Mouse (Mus musculus): Measurements from ENCODE around the gene Tiprl. TPM values are rescaled to one million over a fixed set of nuclear protein-coding genes. Genes with fewer than 3 reads are reported as not detected.

Tiprl gene
- 93.2 and 95.3 TPM in 2 replicates for polyA plus RNA-seq (2015; fragmentation: Nextera tagmentation; extraction: Ambion mirVana)

GRCm38 (mm10) chr1:165236321-165237298 lies at the start of gene Tiprl:
Tiprl (minus strand) TSS chr1:165236996.
- H3K4me1 ChIP-seq: peaks cover 14% of the 10 kb centered on the region
- peak; percentile 99 for ATAC-seq (ENCODE audit: insufficient number of reproducible peaks, low FRiP score, low TSS enrichment, low read depth)

DNA sequence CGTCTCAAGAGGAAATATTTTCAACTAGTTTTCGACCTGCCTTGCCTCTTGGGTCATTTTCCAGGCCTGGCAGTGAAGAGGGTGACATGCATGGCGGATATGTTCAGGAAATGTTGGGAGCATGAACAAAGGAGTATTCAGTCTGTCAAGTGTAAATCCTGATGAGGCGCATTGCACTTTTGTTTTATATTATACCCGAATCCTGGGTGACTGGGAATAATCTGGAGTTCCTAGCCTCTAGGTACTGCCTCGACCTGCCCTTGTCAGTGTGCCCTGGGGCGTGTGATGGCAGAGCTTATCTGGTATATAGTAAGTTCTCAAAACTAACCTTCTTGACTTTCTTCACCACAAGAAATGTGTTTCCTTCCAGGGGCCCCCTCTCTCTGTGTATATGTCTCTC lies 47.3 kb upstream of the Tiprl start:
- no peaks in the 10 kb centered on the region for H3K9me3 ChIP-seq

More at GRCm38 (mm10) chr1:165236321-165237298, at the start of gene Tiprl:
- peak within 1 kb of the TSS; percentile 95 for H3K27ac ChIP-seq
- peak within 1 kb of the TSS; percentile 77 for H3K4me3 ChIP-seq
- peak within 1 kb of the TSS; percentile 77 for H3K4me2 ChIP-seq
- under 1% methylated on average over 74 of the region's 76 CpGs for WGBS
- H3K36me3 ChIP-seq: no peaks in the 10 kb centered on the region
- H3K9me3 ChIP-seq: no peaks in the 10 kb centered on the region
- no peaks in the 10 kb centered on the region for H3K27me3 ChIP-seq
- H3K9ac ChIP-seq: peak within 1 kb of the TSS; percentile 54

GRCm38 (mm10) chr1:165282967-165283345 lies 46.2 kb upstream of the Tiprl start:
- H3K4me1 ChIP-seq: peaks cover 23% of the 10 kb centered on the region; the same call in 1 of the 2 replicates
- no peak for ATAC-seq (ENCODE audit: insufficient number of reproducible peaks, low FRiP score, low TSS enrichment, low read depth)
- no peaks in the 10 kb centered on the region for H3K36me3 ChIP-seq
- no peaks in the 10 kb centered on the region for H3K9me3 ChIP-seq
- H3K27me3 ChIP-seq: no peaks in the 10 kb centered on the region
- H3K27ac ChIP-seq: no peak overlapping the region
- peak overlapping the region; percentile 91 for H3K4me2 ChIP-seq
- 13% methylated on average over 7 of the region's 7 CpGs for WGBS
- H3K4me3 ChIP-seq: peak overlapping the region; percentile 73
- H3K9ac ChIP-seq: no peak overlapping the region

More for the DNA sequence above, 47.3 kb upstream of the Tiprl start:
- H3K4me2 ChIP-seq: no peak overlapping the region
- H3K27ac ChIP-seq: no peak overlapping the region
- no peaks in the 10 kb centered on the region for H3K27me3 ChIP-seq
- no peak overlapping the region for H3K4me3 ChIP-seq
- H3K4me1 ChIP-seq: peaks cover 23% of the 10 kb centered on the region; the same call in 1 of the 2 replicates
- no peak overlapping the region for H3K9ac ChIP-seq
- 66% methylated on average over 7 of the region's 7 CpGs for WGBS
- H3K36me3 ChIP-seq: no peaks in the 10 kb centered on the region
- no peak for ATAC-seq (ENCODE audit: insufficient number of reproducible peaks, low FRiP score, low TSS enrichment, low read depth)

- 2% methylated on average over 34 of the region's 35 CpGs for WGBS
- peaks cover 23% of the 10 kb centered on the region; the same call in 1 of the 2 replicates for H3K4me1 ChIP-seq
- H3K36me3 ChIP-seq: no peaks in the 10 kb centered on the region
- H3K9me3 ChIP-seq: no peaks in the 10 kb centered on the region
- peak overlapping the region; percentile 91 for H3K4me2 ChIP-seq
- H3K27ac ChIP-seq: peak overlapping the region; percentile 90
- peak overlapping the region; percentile 76 for H3K9ac ChIP-seq
- no peaks in the 10 kb centered on the region for H3K27me3 ChIP-seq
- peak overlapping the region; percentile 73 for H3K4me3 ChIP-seq
- peak; percentile 31 for ATAC-seq (ENCODE audit: insufficient number of reproducible peaks, low FRiP score, low TSS enrichment, low read depth)
Observed at GRCm38 (mm10) chr1:165282222-165282966, 45.6 kb upstream of the Tiprl start.

GRCm38 (mm10) chr1:165281351-165282221 lies 44.8 kb upstream of the Tiprl start:
- H3K4me1 ChIP-seq: peaks cover 23% of the 10 kb centered on the region; the same call in 1 of the 2 replicates
- peak overlapping the region; percentile 90 for H3K27ac ChIP-seq
- H3K4me2 ChIP-seq: peak overlapping the region; percentile 91
- no peaks in the 10 kb centered on the region for H3K27me3 ChIP-seq
- H3K4me3 ChIP-seq: peak overlapping the region; percentile 73
- peak overlapping the region; percentile 76 for H3K9ac ChIP-seq
- H3K36me3 ChIP-seq: no peaks in the 10 kb centered on the region
- under 1% methylated on average over 61 of the region's 71 CpGs for WGBS
- ATAC-seq (ENCODE audit: insufficient number of reproducible peaks, low FRiP score, low TSS enrichment, low read depth): peak; percentile 87
- no peaks in the 10 kb centered on the region for H3K9me3 ChIP-seq

GRCm38 (mm10) chr1:165280741-165281140 lies 43.9 kb upstream of the Tiprl start:
- H3K4me2 ChIP-seq: peak overlapping the region; percentile 91
- WGBS: 28% methylated on average over 10 of the region's 10 CpGs
- H3K27me3 ChIP-seq: no peaks in the 10 kb centered on the region
- H3K4me1 ChIP-seq: peaks cover 23% of the 10 kb centered on the region; the same call in 1 of the 2 replicates
- H3K9ac ChIP-seq: no peak overlapping the region
- peak overlapping the region; percentile 73 for H3K4me3 ChIP-seq
- H3K9me3 ChIP-seq: no peaks in the 10 kb centered on the region
- no peaks in the 10 kb centered on the region for H3K36me3 ChIP-seq
- H3K27ac ChIP-seq: no peak overlapping the region
- ATAC-seq (ENCODE audit: insufficient number of reproducible peaks, low FRiP score, low TSS enrichment, low read depth): no peak

DNA sequence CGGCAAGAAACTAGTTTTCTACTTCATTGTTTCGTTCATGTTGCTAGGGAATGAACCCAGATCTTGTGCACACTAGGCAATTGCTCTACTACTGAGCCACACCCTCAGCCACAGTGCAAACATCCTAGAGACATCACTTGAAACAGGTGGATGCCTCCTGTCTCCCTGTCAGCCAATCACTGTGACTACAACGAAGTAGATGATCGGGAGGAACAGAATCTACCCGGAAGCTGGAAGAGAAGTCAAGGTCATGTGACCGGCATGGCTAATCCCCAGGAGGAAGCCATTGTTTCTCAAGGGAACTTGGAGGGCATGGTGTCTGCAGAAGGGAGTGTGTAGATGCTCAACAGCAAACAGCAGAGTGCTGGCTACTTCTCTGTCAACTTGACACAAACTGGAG lies 38.1 kb upstream of the Tiprl start:
- Histone ChIP-seq H3K4me2 (no peak overlapping the region), H3K9me3 (no peaks in the 10 kb centered on the region), H3K4me1 (no peaks in the 10 kb centered on the region), H3K9ac (no peak overlapping the region), H3K4me3 (no peak overlapping the region), H3K36me3 (no peaks in the 10 kb centered on the region), H3K27me3 (no peaks in the 10 kb centered on the region), H3K27ac (no peak overlapping the region)
- ATAC-seq (ENCODE audit: insufficient number of reproducible peaks, low FRiP score, low TSS enrichment, low read depth): no peak
- 90% methylated on average over 6 of the region's 6 CpGs for WGBS

DNA sequence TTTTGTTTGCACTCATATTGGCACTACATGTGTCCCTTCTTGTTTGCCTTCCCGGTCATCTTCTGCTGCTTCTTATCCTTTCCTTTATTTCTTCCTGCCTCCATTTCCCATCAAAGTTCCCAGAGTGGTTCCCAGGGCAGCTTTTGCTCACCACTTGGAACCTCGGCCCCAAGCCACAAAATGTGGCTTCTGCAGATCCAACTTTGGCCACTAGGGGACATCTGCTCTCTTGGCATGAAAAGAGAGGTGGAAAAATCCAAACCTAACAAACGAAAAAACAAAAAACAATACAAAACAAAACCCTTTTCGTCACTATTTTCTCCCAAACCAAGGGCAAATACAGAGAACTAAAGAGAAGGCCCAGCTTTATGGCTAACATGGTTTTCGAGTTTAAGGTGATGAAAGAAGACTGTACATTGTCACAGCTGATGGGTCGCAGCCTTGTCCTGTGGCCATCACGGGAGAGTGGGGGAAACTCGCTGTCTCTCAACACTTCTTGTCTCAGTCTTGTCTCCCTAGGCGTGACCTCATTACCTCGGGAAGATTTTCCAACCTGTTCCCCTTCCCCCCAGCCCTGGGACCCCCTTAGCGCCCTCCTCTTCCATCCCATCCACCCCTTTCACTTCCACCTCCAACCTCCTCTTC lies 15.4 kb upstream of the Tiprl start:
- Histone ChIP-seq H3K36me3 (no peaks in the 10 kb centered on the region), H3K27me3 (no peaks in the 10 kb centered on the region), H3K27ac (no peak overlapping the region), H3K9ac (no peak overlapping the region), H3K4me3 (no peak overlapping the region), H3K4me1 (no peaks in the 10 kb centered on the region), H3K9me3 (no peaks in the 10 kb centered on the region), H3K4me2 (no peak overlapping the region)
- ATAC-seq (ENCODE audit: insufficient number of reproducible peaks, low FRiP score, low TSS enrichment, low read depth): no peak
- 44% methylated on average over 11 of the region's 11 CpGs for WGBS

GRCm38 (mm10) chr1:165250546-165250945 lies 13.8 kb upstream of the Tiprl start:
- 74% methylated on average over 2 of the region's 2 CpGs for WGBS
- H3K9me3 ChIP-seq: no peaks in the 10 kb centered on the region
- no peaks in the 10 kb centered on the region for H3K4me1 ChIP-seq
- no peak overlapping the region for H3K27ac ChIP-seq
- no peak overlapping the region for H3K4me2 ChIP-seq
- ATAC-seq (ENCODE audit: insufficient number of reproducible peaks, low FRiP score, low TSS enrichment, low read depth): no peak
- H3K36me3 ChIP-seq: no peaks in the 10 kb centered on the region
- H3K27me3 ChIP-seq: no peaks in the 10 kb centered on the region
- no peak overlapping the region for H3K4me3 ChIP-seq
- H3K9ac ChIP-seq: no peak overlapping the region

DNA sequence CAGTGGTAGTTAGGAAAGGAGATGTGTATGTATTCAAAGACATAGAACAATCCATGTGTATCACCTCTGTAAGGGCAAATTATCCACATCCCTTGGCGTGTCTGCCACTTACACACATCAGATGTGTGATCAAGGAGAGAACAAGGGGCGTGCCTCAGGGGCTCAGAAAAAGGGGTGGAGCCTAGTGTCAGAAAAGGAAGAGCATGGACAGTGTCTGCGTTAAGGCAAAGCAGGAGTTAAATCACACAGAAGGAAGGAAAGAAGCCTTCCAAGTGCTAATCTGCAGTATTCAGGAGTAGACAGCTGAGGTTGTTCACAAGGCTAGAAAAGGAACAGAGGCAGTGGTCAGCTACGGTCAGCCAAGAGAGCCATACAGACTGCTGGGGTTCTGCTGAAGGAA lies 12.0 kb upstream of the Tiprl start:
- Histone ChIP-seq H3K4me1 (no peaks in the 10 kb centered on the region), H3K4me3 (no peak overlapping the region), H3K27ac (no peak overlapping the region), H3K27me3 (no peaks in the 10 kb centered on the region), H3K9ac (no peak overlapping the region), H3K9me3 (no peaks in the 10 kb centered on the region), H3K36me3 (no peaks in the 10 kb centered on the region), H3K4me2 (no peak overlapping the region)
- ATAC-seq (ENCODE audit: insufficient number of reproducible peaks, low FRiP score, low TSS enrichment, low read depth): no peak
- 66% methylated on average over 4 of the region's 4 CpGs for WGBS

DNA sequence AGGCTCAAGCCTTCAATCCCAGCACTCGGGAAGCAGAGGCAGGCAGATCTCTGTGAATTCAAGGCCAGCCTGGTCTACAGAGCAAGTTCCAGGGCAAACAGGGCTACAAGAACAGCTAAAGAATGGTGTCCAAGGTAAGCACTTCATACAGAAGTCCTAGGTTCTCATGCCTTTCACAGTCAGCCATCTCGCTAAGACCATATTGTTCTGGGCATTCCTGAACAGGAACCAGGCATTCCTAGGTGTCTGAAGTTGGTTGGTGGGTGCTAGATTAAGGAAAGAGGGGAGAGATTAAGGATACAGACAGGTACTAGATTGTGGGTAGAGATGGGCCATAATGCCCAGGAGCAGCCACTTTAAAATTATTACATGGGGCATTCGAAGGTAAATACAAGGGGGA lies 11.0 kb upstream of the Tiprl start:
- H3K27ac ChIP-seq: no peak overlapping the region
- no peaks in the 10 kb centered on the region for H3K36me3 ChIP-seq
- 92% methylated on average over 3 of the region's 3 CpGs for whole genome bisulfite sequencing
- no peaks in the 10 kb centered on the region for H3K4me1 ChIP-seq
- no peak overlapping the region for H3K4me3 ChIP-seq
- H3K27me3 ChIP-seq: no peaks in the 10 kb centered on the region
- no peaks in the 10 kb centered on the region for H3K9me3 ChIP-seq
- no peak overlapping the region for H3K4me2 ChIP-seq
- H3K9ac ChIP-seq: no peak overlapping the region
- no peak for ATAC-seq (ENCODE audit: insufficient number of reproducible peaks, low FRiP score, low TSS enrichment, low read depth)

Measured in limb, embryonic 15.5 days (tissue).